Mouse (Mus musculus) lung, postnatal 0 days (tissue): Measurements from ENCODE around the gene Ybx2. TPM values are rescaled to one million over a fixed set of nuclear protein-coding genes. Genes with fewer than 3 reads are reported as not detected.

Experiments
- ATAC-seq: fragments of 200-750 bp; cut with Nextera tagmentation; 2 replicates; pipeline ENCODE4 v1.8.0; 2017; ENCODE audit warnings: moderate library complexity
- DNase-seq: peaks from one replicate; pipeline ENCODE4 v3.0.0-alpha.2; 2016; ENCODE audit warnings: low spot score
- H3K27ac ChIP-seq: fragments of 300-500 bp; sonication (generic); 2 replicates; pipeline ENCODE4 v1.5.1; 2014; ENCODE audit warnings: antibody characterized with exemption, mild to moderate bottlenecking, low read length, mixed read lengths
- H3K27me3 ChIP-seq: fragments of 300-500 bp; sonication (generic); replicated peaks from 2 replicates; pipeline ENCODE4 v1.6.1; 2014; ENCODE audit warnings: low read length, mixed read lengths; ENCODE audit not compliant: insufficient read depth
- H3K36me3 ChIP-seq: fragments of 300-500 bp; sonication (generic); 2 replicates; pipeline ENCODE4 v1.6.1; 2014; ENCODE audit warnings: low read length, mixed read lengths; ENCODE audit not compliant: insufficient read depth
- H3K4me1 ChIP-seq: fragments of 300-500 bp; sonication (generic); 2 replicates; pipeline ENCODE4 v1.6.1; 2014; ENCODE audit warnings: antibody characterized with exemption, low read depth, low read length, mixed read lengths; ENCODE audit not compliant: insufficient read depth
- H3K4me2 ChIP-seq: fragments of 300-500 bp; sonication (generic); replicated peaks from 2 replicates; pipeline ENCODE4 v1.6.1; 2014; ENCODE audit warnings: low read depth, mild to moderate bottlenecking, low read length, moderate library complexity, mixed read lengths
- H3K4me3 ChIP-seq: fragments of 300-500 bp; sonication (generic); 2 replicates; pipeline ENCODE4 v1.5.1; 2014; ENCODE audit warnings: low read depth, low read length
- H3K9ac ChIP-seq: fragments of 300-500 bp; sonication (generic); replicated peaks from 2 replicates; pipeline ENCODE4 v1.6.1; 2014; ENCODE audit warnings: low read depth, mild to moderate bottlenecking
- H3K9me3 ChIP-seq: fragments of 300-500 bp; sonication (generic); 2 replicates; pipeline ENCODE4 v1.6.1; 2016; ENCODE audit warnings: low read length, mixed read lengths
- CTCF ChIP-seq: IDR thresholded peaks from 2 replicates; pipeline ENCODE4 v1.5.1; 2016; ENCODE audit warnings: antibody characterized with exemption, mild to moderate bottlenecking
- EP300 ChIP-seq: IDR thresholded peaks from 2 replicates; pipeline ENCODE4 v1.6.1; 2016; ENCODE audit warnings: antibody characterized with exemption, mild to moderate bottlenecking, control low read depth
- WGBS: fragments of 180-500 bp; shearing (Covaris S2); extraction: QIAGEN DNeasy Blood & Tissue Kit; methylation state at CpG from one replicate; pipeline ENCODE4 v1.1.7; 2014; 5-methylcytosine and 5-hydroxymethylcytosine counted together
- polyA plus RNA-seq: library from polyadenylated mRNA; unstranded; fragments of >200 nt; fragmentation: Nextera tagmentation; extraction: Ambion mirVana; gene quantifications from 2 replicates; pipeline ENCODE4 v1.2.1, GENCODE M21; 2015

Gene Ybx2
- polyA plus RNA-seq = 1.00 and 1.1 TPM in 2 replicates

DNA sequence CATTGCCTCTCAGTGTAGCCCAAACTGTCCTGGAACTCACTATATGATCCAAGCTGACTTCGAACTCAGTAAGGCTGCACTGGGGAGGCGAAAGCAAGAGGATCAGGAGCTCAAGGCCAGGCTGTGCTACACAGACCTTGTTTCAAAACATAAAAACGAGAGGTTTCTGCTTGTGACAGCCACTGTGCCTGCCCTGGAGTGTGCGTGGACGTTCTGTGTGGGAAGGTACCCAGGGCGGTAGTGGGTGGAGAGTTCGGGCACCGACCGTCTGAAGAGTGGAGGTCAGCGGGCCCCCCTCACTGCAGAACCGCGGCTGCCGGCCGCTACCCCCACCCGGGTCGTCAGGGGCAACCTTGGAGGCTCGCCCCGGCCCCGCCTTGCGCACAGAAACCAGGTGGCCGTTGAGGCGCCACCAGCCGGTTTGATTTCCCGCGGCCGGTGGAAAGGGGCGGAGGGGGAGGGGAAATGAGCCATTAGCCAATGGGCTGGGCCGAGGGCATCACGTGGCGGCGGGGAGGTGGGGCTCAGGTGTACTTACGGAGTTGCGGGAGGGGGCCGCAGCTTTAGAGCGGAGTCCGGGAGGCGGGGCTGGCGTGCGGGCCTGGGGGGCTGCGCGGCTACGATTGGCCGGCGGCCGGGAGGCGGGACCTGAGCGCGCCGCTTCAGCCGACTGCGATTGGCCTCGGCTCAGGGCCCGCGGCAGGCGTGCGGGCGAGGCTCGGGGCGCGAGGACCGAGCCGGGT lies at the start of gene Ybx2:
Gene Ybx2, plus strand, starts transcription at position 660 of the 743 bp plus-strand sequence.
- H3K4me1 ChIP-seq = peaks cover 15% of the 10 kb centered on the region; the same call in 1 of the 2 replicates
- H3K27me3 ChIP-seq = peaks cover 13% of the 10 kb centered on the region; the same call in 1 of the 2 replicates
- ATAC-seq (peak; percentile 81), DNase-seq (peak; percentile 88)
- no peak within 1 kb of the TSS for H3K9ac ChIP-seq
- no peak within 1 kb of the TSS; the same call in 1 of the 2 replicates for H3K27ac ChIP-seq
- 4% methylated on average over 49 of the region's 62 CpGs for WGBS
- H3K4me3 ChIP-seq = peak within 1 kb of the TSS; percentile 42
- H3K9me3 ChIP-seq = no peaks in the 10 kb centered on the region
- TF ChIP-seq CTCF (no peak; the same call in 1 of the 2 replicates), EP300 (no peak)
- no peaks in the 10 kb centered on the region for H3K36me3 ChIP-seq
- H3K4me2 ChIP-seq = peak within 1 kb of the TSS; percentile 88

DNA sequence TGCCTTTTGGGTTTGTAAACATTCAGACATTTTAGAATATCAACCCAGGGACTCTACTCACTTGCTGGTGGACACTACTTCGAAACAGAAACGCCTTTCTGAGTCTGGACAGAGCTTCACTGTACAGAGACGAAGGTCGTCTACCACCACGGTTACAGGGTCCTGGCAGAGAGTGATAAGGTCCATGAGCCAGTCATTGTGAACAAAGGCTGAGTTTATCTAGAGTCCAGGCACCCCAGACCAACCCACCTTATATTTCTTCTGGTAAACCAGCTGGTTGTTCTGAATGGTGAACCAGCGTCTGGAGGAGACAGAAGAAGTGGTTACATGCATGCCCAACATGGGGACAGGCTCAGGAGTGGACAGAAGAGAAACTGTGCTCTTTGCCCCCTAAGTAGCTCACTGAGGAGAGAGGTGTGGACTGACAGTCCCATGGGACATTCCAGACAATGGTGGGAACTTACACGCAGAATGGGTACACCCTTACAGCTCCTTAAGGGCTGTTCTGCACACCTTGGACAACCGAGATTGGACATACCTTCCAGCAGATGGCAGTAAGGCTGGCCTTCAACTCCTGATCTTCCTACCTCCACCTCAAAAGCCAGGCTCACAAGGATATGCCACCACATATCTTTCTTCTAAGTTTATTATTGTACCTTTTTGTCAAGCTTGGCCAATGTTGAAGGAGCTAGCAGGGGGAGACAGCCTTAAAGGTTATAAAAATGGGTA lies 48.5 kb upstream of the Ybx2 start:
- Histone ChIP-seq H3K4me3 (no peak overlapping the region), H3K27me3 (no peaks in the 10 kb centered on the region), H3K9ac (no peak overlapping the region), H3K4me1 (peaks cover 14% of the 10 kb centered on the region; the same call in 1 of the 2 replicates), H3K27ac (peak overlapping the region; percentile 32; the same call in 1 of the 2 replicates), H3K9me3 (no peaks in the 10 kb centered on the region), H3K4me2 (no peak overlapping the region), H3K36me3 (no peaks in the 10 kb centered on the region)
- 59% methylated on average over 8 of the region's 8 CpGs for WGBS
- DNase-seq (peak; percentile 71), ATAC-seq (peak; percentile 70)
- TF ChIP-seq EP300 (no peak), CTCF (peak; percentile 76)

DNA sequence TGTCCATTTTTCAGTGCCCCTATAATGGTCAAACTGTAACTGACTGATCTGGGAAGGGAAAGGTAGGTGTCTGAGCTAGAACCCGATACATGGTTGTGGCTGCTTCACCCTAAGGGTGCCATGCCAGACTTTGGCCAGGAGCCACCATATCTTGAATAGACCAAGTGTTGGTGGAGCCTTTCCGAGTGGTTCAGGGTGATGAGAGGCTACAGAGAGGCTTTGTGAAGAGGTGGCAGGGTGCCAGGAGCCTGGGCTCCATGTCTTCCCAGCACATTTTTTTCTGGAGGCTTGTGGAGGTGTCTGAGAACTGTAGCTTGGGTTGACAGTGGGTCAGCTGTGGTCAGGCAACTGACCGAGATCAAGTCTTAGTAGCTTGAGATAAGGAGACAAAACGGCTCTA lies 44.1 kb upstream of the Ybx2 start:
- H3K4me1 ChIP-seq = peaks cover 9% of the 10 kb centered on the region; the same call in 1 of the 2 replicates
- H3K4me2 ChIP-seq = no peak overlapping the region
- H3K9ac ChIP-seq = no peak overlapping the region
- no peaks in the 10 kb centered on the region for H3K27me3 ChIP-seq
- H3K27ac ChIP-seq = no peak overlapping the region
- no peaks in the 10 kb centered on the region for H3K9me3 ChIP-seq
- TF ChIP-seq CTCF (no peak), EP300 (no peak)
- DNase-seq = peak; percentile 65
- H3K36me3 ChIP-seq = no peaks in the 10 kb centered on the region
- WGBS = 25% methylated on average over 4 of the region's 4 CpGs
- no peak overlapping the region for H3K4me3 ChIP-seq
- peak; percentile 71 for ATAC-seq

DNA sequence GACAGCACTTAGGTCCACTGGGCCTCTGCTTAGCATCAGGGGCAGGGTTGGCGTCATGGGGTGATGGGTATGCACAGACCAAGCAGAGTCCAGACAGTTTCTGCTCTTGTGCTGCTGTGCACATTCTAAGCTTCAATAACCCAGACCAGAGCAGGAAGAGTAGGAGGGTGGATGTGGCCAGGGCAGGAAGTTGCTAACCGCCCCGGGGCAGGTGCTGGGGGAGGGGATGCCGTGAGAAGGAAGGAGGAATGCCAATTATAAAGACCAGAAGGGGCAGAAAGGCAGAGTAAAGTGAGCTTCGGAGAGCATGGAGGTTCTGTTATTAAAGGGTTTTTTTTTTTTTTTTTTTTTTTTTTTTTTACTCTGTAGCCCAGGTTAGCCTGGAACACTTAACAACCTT lies 40.9 kb upstream of the Ybx2 start:
- DNase-seq (peak; percentile 23), ATAC-seq (no peak)
- no peak overlapping the region for H3K27ac ChIP-seq
- H3K36me3 ChIP-seq = no peaks in the 10 kb centered on the region
- H3K4me3 ChIP-seq = no peak overlapping the region
- TF ChIP-seq CTCF (no peak), EP300 (no peak)
- H3K27me3 ChIP-seq = no peaks in the 10 kb centered on the region
- H3K4me1 ChIP-seq = peaks cover 9% of the 10 kb centered on the region; the same call in 1 of the 2 replicates
- no peak overlapping the region for H3K4me2 ChIP-seq
- WGBS = 69% methylated on average over 5 of the region's 5 CpGs
- H3K9me3 ChIP-seq = no peaks in the 10 kb centered on the region
- H3K9ac ChIP-seq = no peak overlapping the region

DNA sequence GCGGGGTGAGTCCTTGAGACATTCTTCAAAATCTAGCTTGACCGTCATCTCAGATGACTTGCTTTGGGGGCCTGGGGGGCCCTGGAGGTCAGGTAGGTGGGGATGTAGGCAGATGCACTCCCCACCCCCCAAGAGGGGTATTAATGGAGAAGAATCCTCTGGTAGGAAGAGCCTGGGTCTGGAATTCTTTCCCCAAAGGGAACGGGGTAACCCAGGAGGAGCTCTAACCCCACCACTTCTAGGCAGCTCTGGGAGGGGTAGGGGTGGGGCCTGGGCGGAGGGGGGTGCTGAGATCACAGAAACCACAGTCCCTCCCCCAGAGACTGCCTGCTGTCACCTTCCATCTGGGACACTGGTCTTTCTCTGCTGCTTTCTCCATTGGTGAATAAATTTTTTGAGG lies 40.3 kb upstream of the Ybx2 start, which contains the start of gene Acap1:
Gene Acap1, minus strand, starts transcription at position 249 of the 400 bp plus-strand sequence.
- Histone ChIP-seq H3K9me3 (no peaks in the 10 kb centered on the region), H3K36me3 (no peaks in the 10 kb centered on the region), H3K4me1 (peaks cover 9% of the 10 kb centered on the region; the same call in 1 of the 2 replicates), H3K9ac (no peak within 1 kb of the TSS), H3K27me3 (no peaks in the 10 kb centered on the region), H3K27ac (no peak within 1 kb of the TSS), H3K4me3 (no peak within 1 kb of the TSS), H3K4me2 (no peak within 1 kb of the TSS)
- no peak for DNase-seq
- ATAC-seq = no peak
- WGBS = 72% methylated on average over 4 of the region's 4 CpGs
- TF ChIP-seq CTCF (no peak), EP300 (no peak)

DNA sequence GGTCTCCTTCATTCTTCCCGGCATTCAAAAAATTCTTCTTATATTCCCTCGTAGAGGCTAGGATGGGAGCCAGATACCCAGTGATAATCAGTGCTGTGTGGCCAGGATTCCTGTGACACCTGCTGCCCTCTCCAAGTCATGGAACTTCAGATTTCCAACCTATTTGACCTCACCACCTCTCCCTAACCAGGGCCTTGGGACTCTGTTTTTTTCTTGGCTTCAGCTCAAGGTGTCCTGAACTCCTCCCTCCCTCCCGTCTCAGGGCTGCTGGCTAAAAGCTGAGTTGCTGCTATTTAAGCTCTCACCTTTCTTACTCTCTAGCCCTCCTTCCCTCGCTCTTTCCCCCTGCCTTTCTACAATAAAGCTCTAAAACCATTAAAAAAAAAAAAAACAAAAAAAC lies 35.7 kb upstream of the Ybx2 start:
- peak overlapping the region; percentile 82; the same call in 1 of the 2 replicates for H3K4me3 ChIP-seq
- no peaks in the 10 kb centered on the region for H3K4me1 ChIP-seq
- H3K9me3 ChIP-seq = no peaks in the 10 kb centered on the region
- no peak overlapping the region for H3K9ac ChIP-seq
- ATAC-seq (no peak), DNase-seq (peak; percentile 54)
- H3K4me2 ChIP-seq = peak overlapping the region; percentile 73; the same call in 1 of the 2 replicates
- no peak overlapping the region for H3K27ac ChIP-seq
- H3K36me3 ChIP-seq = peaks cover 3% of the 10 kb centered on the region; the same call in 1 of the 2 replicates
- TF ChIP-seq EP300 (no peak), CTCF (no peak)
- 28% methylated on average over 4 of the region's 4 CpGs for WGBS
- H3K27me3 ChIP-seq = no peaks in the 10 kb centered on the region
